Mouse (Mus musculus): ENCODE data around the gene Mgat2.
A peak's percentile ranks its signal among the peaks of the same experiment; 100 is the strongest.
"Not testable (repeated sequence)": the region's sequence is repeated elsewhere in the genome, so short reads cannot be mapped to it uniquely, and the experiment has no call there.

Mgat2 gene

GRCm38 (mm10) chr12:69183583-69184308, at the start of gene Mgat2, which contains the start of gene Rpl36al:
Mgat2 (plus strand) TSS chr12:69184157.
Rpl36al (minus strand) TSS chr12:69184083.
- DNase-seq (ENCODE audit: low read depth, low spot score) = peak; percentile 99

GRCm38 (mm10) chr12:69139201-69139600, 44.8 kb upstream of the Mgat2 start:
- no peak for DNase-seq (ENCODE audit: low read depth, low spot score)

- no peak for DNase-seq (ENCODE audit: low read depth, low spot score)
Observed at GRCm38 (mm10) chr12:69139841-69140240, 44.1 kb upstream of the Mgat2 start.

- DNase-seq (ENCODE audit: low read depth, low spot score) = no peak
Observed at GRCm38 (mm10) chr12:69143460-69143859, 40.5 kb upstream of the Mgat2 start.

- DNase-seq (ENCODE audit: low read depth, low spot score) = peak; percentile 53
Observed at GRCm38 (mm10) chr12:69147166-69147735, 36.7 kb upstream of the Mgat2 start.

- DNase-seq (ENCODE audit: low read depth, low spot score) = no peak
Observed at GRCm38 (mm10) chr12:69150049-69150448, 33.9 kb upstream of the Mgat2 start.

GRCm38 (mm10) chr12:69155923-69156322, 28.0 kb upstream of the Mgat2 start:
- no peak for DNase-seq (ENCODE audit: low read depth, low spot score)

- DNase-seq (ENCODE audit: low read depth, low spot score) = peak; percentile 24
Observed at GRCm38 (mm10) chr12:69156436-69156835, 27.5 kb upstream of the Mgat2 start.

- DNase-seq (ENCODE audit: low read depth, low spot score) = peak; percentile 51
Observed at GRCm38 (mm10) chr12:69157107-69157506, 26.9 kb upstream of the Mgat2 start.

GRCm38 (mm10) chr12:69158366-69158764, 25.6 kb upstream of the Mgat2 start:
- DNase-seq (ENCODE audit: low read depth, low spot score) = peak; percentile 31

- DNase-seq (ENCODE audit: low read depth, low spot score) = peak; percentile 100
Observed at GRCm38 (mm10) chr12:69158765-69159577, 25.0 kb upstream of the Mgat2 start, which contains the start of gene Rps29. Rps29 (minus strand) TSS chr12:69159186.

- peak; percentile 84 for DNase-seq (ENCODE audit: low read depth, low spot score)
Observed at GRCm38 (mm10) chr12:69159578-69159940, 24.4 kb upstream of the Mgat2 start.

GRCm38 (mm10) chr12:69160677-69161076, 23.3 kb upstream of the Mgat2 start:
- DNase-seq (ENCODE audit: low read depth, low spot score) = not testable (repeated sequence)

GRCm38 (mm10) chr12:69163586-69163985, 20.4 kb upstream of the Mgat2 start:
- not testable (repeated sequence) for DNase-seq (ENCODE audit: low read depth, low spot score)

GRCm38 (mm10) chr12:69164904-69165303, 19.1 kb upstream of the Mgat2 start:
- DNase-seq (ENCODE audit: low read depth, low spot score) = peak; percentile 73

GRCm38 (mm10) chr12:69166861-69167581, 16.9 kb upstream of the Mgat2 start:
- DNase-seq (ENCODE audit: low read depth, low spot score) = not testable (repeated sequence)

- DNase-seq (ENCODE audit: low read depth, low spot score) = no peak
Observed at GRCm38 (mm10) chr12:69167656-69168460, 16.1 kb upstream of the Mgat2 start.

- peak; percentile 88 for DNase-seq (ENCODE audit: low read depth, low spot score)
Observed at GRCm38 (mm10) chr12:69168461-69169106, 15.4 kb upstream of the Mgat2 start, which contains the start of gene Lrr1. Lrr1 (plus strand) TSS chr12:69168814.

GRCm38 (mm10) chr12:69171307-69171706, 12.7 kb upstream of the Mgat2 start:
- DNase-seq (ENCODE audit: low read depth, low spot score) = no peak

- DNase-seq (ENCODE audit: low read depth, low spot score) = no peak
Observed at GRCm38 (mm10) chr12:69175975-69176374, 8.0 kb upstream of the Mgat2 start.
